Mouse (Mus musculus) CH12.LX (cell line): ENCODE data around the gene Itpr1. TPM values are rescaled to one million over a fixed set of nuclear protein-coding genes. Genes with fewer than 3 reads are reported as not detected.
A peak's percentile ranks its signal among the peaks of the same experiment; 100 is the strongest.

ENCODE experiments used
- DNase-seq: peaks from one replicate; pipeline ENCODE4 v3.0.0-alpha.2; 2013; ENCODE audit errors: extremely low read depth
- H3K27ac ChIP-seq: 2 replicates; pipeline ENCODE4 v1.5.1; 2012; ENCODE audit warnings: low read depth, mild to moderate bottlenecking, control low read depth, moderate library complexity; ENCODE audit not compliant: insufficient read depth
- H3K27me3 ChIP-seq: replicated peaks from 2 replicates; pipeline ENCODE3; 2012; ENCODE audit warnings: inconsistent platforms
- H3K36me3 ChIP-seq, 2 experiments: replicated peaks in 1 of 2; 2 replicates each; pipeline versions ENCODE3 to v1.6.1; 2012; ENCODE audit warnings: inconsistent platforms in 1 of 2, low read length in 1 of 2, mild to moderate bottlenecking in 1 of 2, mixed read lengths in 1 of 2, moderate library complexity in 1 of 2; ENCODE audit not compliant: control insufficient read depth in 1 of 2, insufficient read depth in 1 of 2
- H3K4me1 ChIP-seq, 2 experiments: 2 replicates each; pipeline ENCODE4 v1.6.1; 2012; ENCODE audit warnings: inconsistent platforms in 1 of 2, moderate library complexity in 1 of 2; ENCODE audit not compliant: insufficient read depth in 2 of 2, control insufficient read depth in 1 of 2
- H3K4me2 ChIP-seq: 2 replicates; pipeline ENCODE4 v1.6.1; 2012; ENCODE audit warnings: low read depth, mild to moderate bottlenecking, control low read depth; ENCODE audit not compliant: poor library complexity, insufficient read depth, severe bottlenecking
- H3K4me3 ChIP-seq, 3 experiments: fragments of 150-350 bp in 1 of 3; sonication (generic) in 1 of 3; replicated peaks in 1 of 3; 2 replicates each; pipeline versions ENCODE3 to v1.5.1; 2011 to 2012; ENCODE audit warnings: low read depth in 2 of 3, low read length in 2 of 3, mild to moderate bottlenecking in 2 of 3, moderate library complexity in 2 of 3, control low read depth in 1 of 3, improper control_type of control experiment in 1 of 3, inconsistent platforms in 1 of 3, mixed read lengths in 1 of 3; ENCODE audit not compliant: poor library complexity in 1 of 3
- H3K79me2 ChIP-seq: replicated peaks from 2 replicates; pipeline ENCODE4 v1.6.1; 2012; ENCODE audit warnings: mild to moderate bottlenecking, moderate library complexity; ENCODE audit not compliant: control insufficient read depth, poor library complexity, insufficient read depth, severe bottlenecking; ENCODE audit errors: extremely low read depth
- H3K9ac ChIP-seq: 2 replicates; pipeline ENCODE4 v1.6.1; 2012; ENCODE audit warnings: low read depth, mild to moderate bottlenecking, control low read depth, moderate library complexity; ENCODE audit not compliant: insufficient read depth
- H3K9me3 ChIP-seq: replicated peaks from 2 replicates; pipeline ENCODE3; 2012; ENCODE audit warnings: low read length, inconsistent platforms, mixed read lengths
- BHLHE40 ChIP-seq: IDR thresholded peaks from 2 replicates; pipeline ENCODE4 v1.6.1; 2011; ENCODE audit warnings: mild to moderate bottlenecking, low read depth, low read length, improper control_type of control experiment
- CHD1 ChIP-seq: IDR thresholded peaks from 2 replicates; pipeline ENCODE4 v1.6.1; 2012; ENCODE audit warnings: low read depth, low read length, improper control_type of control experiment, inconsistent platforms
- CHD2 ChIP-seq: IDR thresholded peaks from 2 replicates; pipeline ENCODE4 v1.6.1; 2011; ENCODE audit warnings: low read length, improper control_type of control experiment
- CTCF ChIP-seq, 2 experiments: IDR thresholded peaks in 1 of 2; conservative IDR thresholded peaks in 1 of 2; 2 replicates each; pipeline ENCODE4 v1.5.1; 2011 to 2012; ENCODE audit warnings: low read depth in 2 of 2, low read length in 2 of 2, improper control_type of control experiment in 1 of 2, inconsistent platforms in 1 of 2, mild to moderate bottlenecking in 1 of 2, moderate library complexity in 1 of 2
- E2F4 ChIP-seq: IDR thresholded peaks from 2 replicates; pipeline ENCODE4 v1.6.1; 2011; ENCODE audit warnings: low read depth, low read length, improper control_type of control experiment; ENCODE audit not compliant: insufficient replicate concordance
- ELF1 ChIP-seq: IDR thresholded peaks from 2 replicates; pipeline ENCODE4 v1.6.1; 2014; ENCODE audit warnings: low read depth, mild to moderate bottlenecking, inconsistent platforms, low read length, improper control_type of control experiment
- ETS1 ChIP-seq: conservative IDR thresholded peaks from 2 replicates; pipeline ENCODE4 v1.6.1; 2012; ENCODE audit warnings: low read depth, mild to moderate bottlenecking, inconsistent platforms, low read length, improper control_type of control experiment, moderate library complexity
- GABPA ChIP-seq: IDR thresholded peaks from 2 replicates; pipeline ENCODE4 v1.6.1; 2012; ENCODE audit warnings: low read depth, low read length, improper control_type of control experiment, inconsistent platforms; ENCODE audit not compliant: insufficient replicate concordance
- IRF4 ChIP-seq: IDR thresholded peaks from 2 replicates; pipeline ENCODE4 v1.6.1; 2014; ENCODE audit warnings: low read depth, mild to moderate bottlenecking, inconsistent platforms, low read length, improper control_type of control experiment
- JUN ChIP-seq: IDR thresholded peaks from 2 replicates; pipeline ENCODE4 v1.6.1; 2011; ENCODE audit warnings: low read depth, mild to moderate bottlenecking, low read length, improper control_type of control experiment, moderate library complexity; ENCODE audit not compliant: insufficient read depth
- JUND ChIP-seq: conservative IDR thresholded peaks from 2 replicates; pipeline ENCODE4 v1.6.1; 2011; ENCODE audit warnings: low read depth, low read length, improper control_type of control experiment
- KAT2A ChIP-seq: IDR thresholded peaks from 2 replicates; pipeline ENCODE4 v1.6.1; 2012; ENCODE audit warnings: low read length, improper control_type of control experiment, inconsistent platforms; ENCODE audit not compliant: insufficient replicate concordance
- MAFK ChIP-seq: IDR thresholded peaks from 2 replicates; pipeline ENCODE4 v1.6.1; 2011; ENCODE audit warnings: low read length, improper control_type of control experiment; ENCODE audit not compliant: insufficient replicate concordance
- MAZ ChIP-seq: IDR thresholded peaks from 2 replicates; pipeline ENCODE4 v1.6.1; 2012; ENCODE audit warnings: low read depth, mild to moderate bottlenecking, inconsistent platforms, low read length, improper control_type of control experiment, moderate library complexity
- MEF2A ChIP-seq: IDR thresholded peaks from 2 replicates; pipeline ENCODE4 v1.6.1; 2014; ENCODE audit warnings: low read depth, mild to moderate bottlenecking, inconsistent platforms, low read length, improper control_type of control experiment, borderline replicate concordance
- MXI1 ChIP-seq: IDR thresholded peaks from 2 replicates; pipeline ENCODE4 v1.6.1; 2011; ENCODE audit warnings: mild to moderate bottlenecking, low read depth, low read length, improper control_type of control experiment
- POLR2A ChIP-seq: IDR thresholded peaks from 2 replicates; pipeline ENCODE4 v1.6.1; 2011; ENCODE audit warnings: low read depth, mild to moderate bottlenecking, improper control_type of control experiment, low read length
- POLR2AphosphoS2 ChIP-seq: IDR thresholded peaks from 2 replicates; pipeline ENCODE4 v1.6.1; 2011; ENCODE audit warnings: low read depth, low read length, improper control_type of control experiment
- RAD21 ChIP-seq: IDR thresholded peaks from 2 replicates; pipeline ENCODE4 v1.6.1; 2011; ENCODE audit warnings: low read depth, mild to moderate bottlenecking, low read length, improper control_type of control experiment, moderate library complexity
- RCOR1 ChIP-seq: conservative IDR thresholded peaks from 2 replicates; pipeline ENCODE4 v1.6.1; 2012; ENCODE audit warnings: low read depth, mild to moderate bottlenecking, inconsistent platforms, low read length, improper control_type of control experiment
- SMC3 ChIP-seq: IDR thresholded peaks from 2 replicates; pipeline ENCODE4 v1.6.1; 2011; ENCODE audit warnings: low read depth, low read length, improper control_type of control experiment
- TBP ChIP-seq: conservative IDR thresholded peaks from 2 replicates; pipeline ENCODE4 v1.6.1; 2011; ENCODE audit warnings: low read depth, low read length, improper control_type of control experiment
- TCF12 ChIP-seq: IDR thresholded peaks from 2 replicates; pipeline ENCODE4 v1.6.1; 2014; ENCODE audit warnings: low read depth, mild to moderate bottlenecking, inconsistent platforms, low read length, improper control_type of control experiment
- UBTF ChIP-seq: IDR thresholded peaks from 2 replicates; pipeline ENCODE4 v1.6.1; 2012; ENCODE audit warnings: low read depth, mild to moderate bottlenecking, inconsistent platforms, low read length, improper control_type of control experiment, moderate library complexity
- USF1 ChIP-seq: IDR thresholded peaks from 2 replicates; pipeline ENCODE4 v1.6.1; 2014; ENCODE audit warnings: low read depth, mild to moderate bottlenecking, inconsistent platforms, low read length, improper control_type of control experiment
- USF2 ChIP-seq: conservative IDR thresholded peaks from 2 replicates; pipeline ENCODE4 v1.6.1; 2011; ENCODE audit warnings: low read depth, low read length, improper control_type of control experiment
- ZC3H11A ChIP-seq: IDR thresholded peaks from 2 replicates; pipeline ENCODE4 v1.6.1; 2012; ENCODE audit warnings: low read depth, mild to moderate bottlenecking, inconsistent platforms, low read length, improper control_type of control experiment
- ZMIZ1 ChIP-seq: IDR thresholded peaks from 2 replicates; pipeline ENCODE4 v1.6.1; 2012; ENCODE audit warnings: low read depth, mild to moderate bottlenecking, inconsistent platforms, low read length, improper control_type of control experiment
- ZNF384 ChIP-seq: IDR thresholded peaks from 2 replicates; pipeline ENCODE4 v1.6.1; 2012; ENCODE audit warnings: low read depth, low read length, improper control_type of control experiment, inconsistent platforms
- dilution Hi-C: fragments of 300-500 bp; cut with MboI; formaldehyde crosslinking; loops from 2 replicates; pipeline ENCODE4 v1.14.3; 2020; ENCODE audit warnings: low sequenced_read_pairs; ENCODE audit not compliant: extremely low pct_unique_long_range_greater_than_20kb, extremely low pct_ligation_motif_present
- in situ Hi-C: fragments of 300-500 bp; cut with MboI; formaldehyde crosslinking; loops from 3 replicates; pipeline ENCODE4 v1.14.3; 2019; ENCODE audit warnings: low sequenced_read_pairs, low pct_ligation_motif_present, low pct_unique_long_range_greater_than_20kb, mixed read lengths
- polyA plus RNA-seq: library from polyadenylated mRNA; unstranded; fragments of >175 nt; gene quantifications from 2 replicates; pipeline ENCODE4 v1.2.1, GENCODE M21; 2012; ENCODE audit warnings: low read depth; ENCODE audit not compliant: insufficient read length
- total RNA-seq, 2 experiments: library from RNA; depleted of rRNA; stranded (reverse); fragments of 300-350 nt in 1 of 2; fragments of >200 nt in 1 of 2; gene quantifications; 2 replicates each; pipeline ENCODE4 v1.2.3; 2012 to 2014

Itpr1 gene
- total and polyA plus RNA-seq, 3 experiments, result 42.8 to 73.1 (median 53.4) TPM

DNA sequence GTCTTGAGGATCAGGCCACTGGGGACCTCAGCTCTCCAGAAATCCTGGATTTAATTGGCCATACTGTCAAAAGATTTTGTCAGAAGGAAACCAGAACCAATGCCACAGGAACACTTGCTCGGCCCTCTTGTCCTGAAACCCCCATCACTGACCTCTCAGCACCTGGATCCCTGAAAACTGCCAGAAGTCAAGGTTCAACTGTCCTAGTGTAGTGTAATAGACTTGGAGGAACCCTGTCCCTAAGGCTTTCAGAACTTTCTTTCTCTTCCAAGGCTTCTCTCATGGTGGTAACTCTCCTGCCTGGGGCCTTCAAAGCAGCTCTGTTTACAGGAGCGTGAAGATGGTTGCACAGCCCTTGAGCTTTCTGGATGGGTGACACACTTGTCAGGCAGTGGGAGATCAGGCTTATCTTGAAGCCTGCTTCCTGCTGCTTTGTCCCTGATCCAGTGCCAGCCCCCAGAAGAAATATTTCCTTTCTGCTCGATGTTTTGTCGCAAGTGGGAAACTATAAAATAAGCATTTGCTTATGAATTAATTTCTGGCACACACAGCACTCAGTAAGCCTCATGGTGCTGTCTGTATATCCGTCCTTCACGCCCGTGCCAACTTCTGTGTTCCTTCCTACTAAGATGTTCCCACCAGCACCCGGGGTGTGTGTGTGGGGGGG, 234.4 kb downstream of the Itpr1 start:
- H3K9ac ChIP-seq, result no peak overlapping the region
- DNase-seq, result no peak
- peaks cover 2 to 24% of the 10 kb centered on the region in 2 experiments for H3K4me1 ChIP-seq
- in situ Hi-C loops (no loop called here), dilution Hi-C loops (no loop called here)
- no peaks in the 10 kb centered on the region for H3K9me3 ChIP-seq
- H3K36me3 ChIP-seq, result peaks cover 18 to 93% of the 10 kb centered on the region in 2 experiments
- H3K4me3 ChIP-seq, result no peak overlapping the region
- TF ChIP-seq ZC3H11A (no peak), ELF1 (no peak), CTCF (conservative IDR thresholded peaks at IDR 0.05 in 1 of 2, IDR thresholded peaks at IDR 0.05 in 1 of 2; ENCODE audit: low read depth in 2 of 2, low read length in 2 of 2) (no peak), KAT2A (no peak), MEF2A (no peak), POLR2A (no peak), GABPA (no peak), CHD2 (no peak)
- no peak overlapping the region for H3K4me2 ChIP-seq
- no peaks in the 10 kb centered on the region for H3K79me2 ChIP-seq
- H3K27me3 ChIP-seq, result no peaks in the 10 kb centered on the region
- no peak overlapping the region for H3K27ac ChIP-seq

DNA sequence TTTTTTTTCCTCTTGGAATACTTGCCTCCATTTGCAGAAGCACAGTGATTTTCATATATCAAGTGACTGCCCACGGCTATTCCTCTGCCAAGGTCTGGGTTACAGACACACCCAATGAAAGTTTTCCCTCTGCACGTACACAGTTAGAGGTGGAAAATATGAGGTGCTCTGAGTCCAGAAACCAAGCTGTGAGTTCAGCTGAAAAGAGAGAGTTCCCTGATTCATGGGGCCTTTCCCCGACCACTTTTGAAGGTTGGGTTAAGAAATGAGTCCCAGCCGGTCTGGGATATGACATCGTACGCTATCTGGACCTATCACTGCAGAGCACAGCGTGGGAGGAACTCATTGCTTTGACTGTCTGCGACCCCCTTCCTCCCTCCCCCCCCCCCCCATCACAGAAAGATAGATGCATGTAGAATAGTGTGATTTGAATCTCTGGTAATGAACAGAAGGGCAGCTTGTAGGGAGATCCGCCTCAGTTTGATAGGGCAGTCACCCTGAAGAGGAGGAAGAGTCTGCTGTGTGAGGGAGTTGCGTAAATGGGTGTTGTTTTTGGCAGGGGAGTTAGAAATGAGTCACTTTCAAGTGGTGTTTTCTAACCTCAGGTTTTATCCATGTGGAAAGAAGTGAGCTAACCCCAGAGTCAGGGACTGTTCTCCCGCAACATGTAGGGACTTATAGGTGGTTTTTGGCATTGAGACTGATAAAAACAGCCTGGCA, 235.3 kb downstream of the Itpr1 start:
- no peak overlapping the region for H3K27ac ChIP-seq
- H3K4me3 ChIP-seq, result no peak overlapping the region
- H3K79me2 ChIP-seq, result no peaks in the 10 kb centered on the region
- in situ Hi-C loops, result no loop called here
- DNase-seq, result peak; percentile 69
- H3K36me3 ChIP-seq, result peaks cover 18 to 92% of the 10 kb centered on the region in 2 experiments
- H3K4me1 ChIP-seq, result peaks cover 2 to 24% of the 10 kb centered on the region in 2 experiments
- H3K27me3 ChIP-seq, result no peaks in the 10 kb centered on the region
- H3K4me2 ChIP-seq, result no peak overlapping the region
- dilution Hi-C loops, result no loop called here
- no peaks in the 10 kb centered on the region for H3K9me3 ChIP-seq
- no peak overlapping the region for H3K9ac ChIP-seq
- TF ChIP-seq MEF2A (no peak; the same call in 1 of the 2 replicates), POLR2A (no peak), POLR2AphosphoS2 (no peak), RCOR1 (no peak; the same call in 1 of the 2 replicates), USF2 (no peak), IRF4 (peak; percentile 64; the same call in 1 of the 2 replicates), CHD1 (no peak), RAD21 (no peak), ZMIZ1 (no peak), USF1 (no peak), UBTF (no peak), CHD2 (no peak), TBP (no peak), GABPA (no peak), MXI1 (no peak), BHLHE40 (peak; percentile 46; the same call in 1 of the 2 replicates), ZNF384 (no peak), E2F4 (no peak), SMC3 (no peak), ELF1 (no peak), CTCF (conservative IDR thresholded peaks at IDR 0.05 in 1 of 2, IDR thresholded peaks at IDR 0.05 in 1 of 2; ENCODE audit: low read depth in 2 of 2, low read length in 2 of 2) (no peak), ETS1 (peak; percentile 88), JUND (peak; percentile 59; the same call in 1 of the 2 replicates), MAFK (0 out of 2 replicates have a peak, but pooled peaks have one; percentile 21), TCF12 (no peak), ZC3H11A (no peak), JUN (peak; percentile 61), MAZ (no peak)
